Mouse (Mus musculus) stomach, embryonic 16.5 days (tissue): Measurements from ENCODE around the gene Smpd1. TPM values are rescaled to one million over a fixed set of nuclear protein-coding genes. Genes with fewer than 3 reads are reported as not detected.

ENCODE experiments used
- ATAC-seq: fragments of 200-750 bp; cut with Nextera tagmentation; 2 replicates; pipeline ENCODE4 v1.8.0; 2017; ENCODE audit warnings: moderate number of reproducible peaks, moderate TSS enrichment; ENCODE audit not compliant: insufficient read depth, low FRiP score
- H3K27ac ChIP-seq: fragments of 300-500 bp; sonication (generic); 2 replicates; pipeline ENCODE4 v1.5.1; 2014; ENCODE audit warnings: low read length
- H3K27me3 ChIP-seq: fragments of 300-500 bp; sonication (generic); 2 replicates; pipeline ENCODE4 v1.6.1; 2014; ENCODE audit warnings: low read length, control low read depth, mixed read lengths; ENCODE audit not compliant: control insufficient read depth, insufficient read depth
- H3K36me3 ChIP-seq: fragments of 300-500 bp; sonication (generic); 2 replicates; pipeline ENCODE4 v1.6.1; 2014; ENCODE audit warnings: low read length; ENCODE audit not compliant: control insufficient read depth, insufficient read depth
- H3K4me1 ChIP-seq: fragments of 300-500 bp; sonication (generic); 2 replicates; pipeline ENCODE4 v1.6.1; 2014; ENCODE audit warnings: low read length, control low read depth, mixed read lengths; ENCODE audit not compliant: control insufficient read depth, insufficient read depth
- H3K4me2 ChIP-seq: fragments of 300-500 bp; sonication (generic); 2 replicates; pipeline ENCODE4 v1.6.1; 2014; ENCODE audit warnings: low read depth, low read length, mixed read lengths
- H3K4me3 ChIP-seq: fragments of 300-500 bp; sonication (generic); replicated peaks from 2 replicates; pipeline ENCODE4 v1.5.1; 2014; ENCODE audit warnings: mild to moderate bottlenecking, low read length
- H3K9ac ChIP-seq: fragments of 300-500 bp; sonication (generic); 2 replicates; pipeline ENCODE4 v1.6.1; 2014; ENCODE audit warnings: low read length
- H3K9me3 ChIP-seq: fragments of 300-500 bp; sonication (generic); replicated peaks from 2 replicates; pipeline ENCODE4 v1.6.1; 2016; ENCODE audit warnings: low read length, control low read depth; ENCODE audit not compliant: control insufficient read depth
- WGBS: fragments of 180-500 bp; shearing (Covaris S2); extraction: QIAGEN DNeasy Blood & Tissue Kit; methylation state at CpG from one replicate; pipeline ENCODE4 v1.1.7; 2014; 5-methylcytosine and 5-hydroxymethylcytosine counted together
- polyA plus RNA-seq: library from polyadenylated mRNA; unstranded; fragments of >200 nt; fragmentation: Nextera tagmentation; extraction: Ambion mirVana; gene quantifications from 2 replicates; pipeline ENCODE4 v1.2.1, GENCODE M21; 2015

Gene Smpd1
- polyA plus RNA-seq: 43.3 and 48.7 TPM in 2 replicates

DNA sequence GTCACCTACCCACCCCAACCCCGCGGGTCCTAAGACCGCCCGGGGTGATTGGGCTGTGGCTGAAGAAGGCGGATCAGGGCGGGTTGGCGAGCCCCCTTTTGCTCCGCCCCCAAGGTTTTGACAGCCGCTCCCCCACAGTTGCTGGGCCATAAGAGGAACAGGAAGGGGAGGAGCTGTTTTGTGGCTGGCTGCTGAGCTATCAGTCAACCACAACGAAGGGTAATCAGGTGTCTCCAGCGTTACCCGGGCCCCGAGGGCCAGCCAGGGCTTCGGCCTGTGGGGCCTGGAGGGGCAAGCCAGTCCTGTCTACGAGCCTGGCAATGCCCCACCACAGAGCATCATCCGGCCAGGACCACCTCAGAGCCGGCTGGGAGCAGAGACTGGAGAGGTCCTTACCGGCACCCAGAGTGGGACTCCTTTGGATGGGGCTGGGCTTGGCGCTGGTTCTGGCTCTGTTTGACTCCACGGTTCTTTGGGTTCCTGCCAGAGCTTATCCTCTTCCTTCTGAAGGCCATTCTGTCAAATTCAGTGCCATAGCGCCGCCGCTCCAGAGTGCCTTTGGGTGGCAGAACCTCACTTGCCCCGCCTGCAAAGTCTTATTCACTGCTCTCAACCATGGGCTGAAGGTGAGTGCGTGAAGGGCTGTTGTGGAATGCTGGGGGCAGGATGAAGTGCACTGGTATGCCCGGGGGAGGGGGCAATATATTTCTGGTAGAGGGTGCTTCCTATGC is at the start of gene Smpd1:
Gene Smpd1 (plus strand): TSS at position 149 of the 731 bp plus-strand sequence.
- no peaks in the 10 kb centered on the region for H3K9me3 ChIP-seq
- H3K9ac ChIP-seq: peak within 1 kb of the TSS; percentile 84
- no peaks in the 10 kb centered on the region for H3K27me3 ChIP-seq
- H3K27ac ChIP-seq: peak within 1 kb of the TSS; percentile 50; the same call in 1 of the 2 replicates
- H3K4me3 ChIP-seq: peak within 1 kb of the TSS; percentile 66
- peaks cover 7% of the 10 kb centered on the region for H3K4me1 ChIP-seq
- 0 out of 2 replicates have a peak, but pooled peaks cover 3% of the 10 kb centered on the region for H3K36me3 ChIP-seq
- 3% methylated on average over 26 of the region's 26 CpGs for WGBS
- peak; percentile 95 for ATAC-seq
- H3K4me2 ChIP-seq: peak within 1 kb of the TSS; percentile 75

DNA sequence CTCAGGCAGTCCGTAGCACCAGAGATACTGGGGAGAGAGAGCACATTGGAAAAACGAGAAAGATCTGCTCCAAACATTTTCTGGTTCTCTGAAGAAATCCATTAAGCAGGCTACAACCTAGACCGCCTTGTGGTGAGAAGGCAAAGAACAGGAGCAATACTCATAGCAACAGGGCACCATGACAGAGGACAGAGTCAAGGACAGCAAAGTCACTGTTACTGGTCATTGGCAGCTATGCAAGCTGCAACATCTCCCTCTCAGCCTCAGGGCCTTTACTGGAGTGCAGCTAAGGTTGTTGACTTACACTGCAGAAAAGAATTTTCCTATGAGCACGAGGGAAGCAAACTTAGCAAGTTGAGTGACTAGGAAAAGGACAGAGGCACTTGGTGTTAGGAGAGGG is 46.9 kb upstream of the Smpd1 start:
- H3K4me3 ChIP-seq: no peak overlapping the region
- H3K9me3 ChIP-seq: no peaks in the 10 kb centered on the region
- no peaks in the 10 kb centered on the region for H3K36me3 ChIP-seq
- WGBS: 65% methylated on average over 4 of the region's 4 CpGs
- no peak overlapping the region for H3K4me2 ChIP-seq
- H3K4me1 ChIP-seq: no peaks in the 10 kb centered on the region
- no peak overlapping the region for H3K27ac ChIP-seq
- no peak overlapping the region for H3K9ac ChIP-seq
- H3K27me3 ChIP-seq: no peaks in the 10 kb centered on the region; the same call in 1 of the 2 replicates
- no peak for ATAC-seq

DNA sequence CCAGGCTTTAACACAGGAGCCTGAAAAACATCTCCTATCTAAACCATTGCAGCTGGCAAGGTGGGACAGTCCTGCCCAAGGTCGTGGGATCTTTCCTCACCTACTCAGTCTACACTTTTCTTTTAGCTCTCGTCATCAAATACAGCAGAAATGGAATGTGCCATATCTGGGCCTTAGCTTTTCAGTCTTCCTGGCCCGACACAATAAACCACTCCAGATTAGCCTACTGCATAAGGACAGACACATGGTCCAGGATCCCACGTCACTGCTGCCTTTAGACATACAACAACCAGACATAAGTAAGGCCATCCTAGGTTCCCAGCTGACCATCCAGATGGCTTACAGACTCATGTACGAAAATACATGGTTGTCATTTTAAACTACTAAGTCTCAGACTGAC is 44.0 kb upstream of the Smpd1 start:
- no peaks in the 10 kb centered on the region; the same call in 1 of the 2 replicates for H3K27me3 ChIP-seq
- H3K27ac ChIP-seq: no peak overlapping the region
- 75% methylated on average over 5 of the region's 5 CpGs for WGBS
- no peaks in the 10 kb centered on the region for H3K4me1 ChIP-seq
- ATAC-seq: no peak
- H3K36me3 ChIP-seq: no peaks in the 10 kb centered on the region
- H3K4me3 ChIP-seq: no peak overlapping the region
- H3K4me2 ChIP-seq: no peak overlapping the region
- H3K9me3 ChIP-seq: no peaks in the 10 kb centered on the region
- no peak overlapping the region for H3K9ac ChIP-seq

DNA sequence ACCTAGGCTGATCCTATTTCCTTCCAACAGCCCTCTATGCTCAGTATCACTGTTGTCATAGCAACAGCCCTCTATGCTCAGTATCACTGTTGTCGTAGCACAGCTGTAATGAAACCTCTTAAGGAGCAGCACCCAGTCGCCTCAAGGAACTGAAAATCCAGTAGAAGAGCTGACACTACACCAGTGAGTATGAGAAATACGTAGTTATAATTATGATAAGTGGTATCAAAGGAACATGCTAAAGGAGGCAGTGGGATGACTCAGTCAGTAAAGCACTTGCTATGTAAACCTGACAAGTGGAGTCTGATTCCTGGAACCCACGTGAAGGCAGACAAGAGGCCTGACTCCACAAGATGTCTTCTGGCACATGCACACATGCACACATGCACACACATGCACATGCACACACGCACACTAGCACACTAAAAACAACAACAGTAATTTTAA is 40.3 kb upstream of the Smpd1 start:
- no peak overlapping the region for H3K9ac ChIP-seq
- no peak for ATAC-seq
- no peak overlapping the region for H3K4me3 ChIP-seq
- H3K9me3 ChIP-seq: no peaks in the 10 kb centered on the region
- 48% methylated on average over 5 of the region's 5 CpGs for WGBS
- H3K4me1 ChIP-seq: no peaks in the 10 kb centered on the region
- H3K27me3 ChIP-seq: no peaks in the 10 kb centered on the region; the same call in 1 of the 2 replicates
- H3K27ac ChIP-seq: no peak overlapping the region
- H3K36me3 ChIP-seq: no peaks in the 10 kb centered on the region
- no peak overlapping the region for H3K4me2 ChIP-seq

DNA sequence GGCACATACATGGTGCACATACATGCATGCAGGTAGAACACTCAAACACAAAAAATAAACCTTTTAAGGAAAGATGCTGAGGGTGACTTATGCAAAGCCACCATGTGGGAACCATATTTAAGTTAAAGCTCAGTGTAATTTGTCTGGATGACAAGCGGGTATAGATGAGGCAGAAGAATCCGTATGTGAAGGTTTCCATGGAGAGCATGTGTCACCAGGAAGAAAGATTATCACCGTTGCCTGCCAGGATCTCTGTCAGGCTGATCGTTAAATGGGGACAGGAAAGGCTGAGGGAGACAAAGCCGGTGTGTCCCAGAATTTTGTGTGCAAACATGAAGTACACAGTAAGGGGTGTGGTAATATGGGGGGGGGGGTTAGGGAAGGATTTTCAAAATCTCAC is 39.6 kb upstream of the Smpd1 start:
- no peak for ATAC-seq
- 37% methylated on average over 5 of the region's 5 CpGs for WGBS
- H3K4me3 ChIP-seq: no peak overlapping the region
- no peaks in the 10 kb centered on the region for H3K9me3 ChIP-seq
- no peak overlapping the region for H3K4me2 ChIP-seq
- no peaks in the 10 kb centered on the region for H3K4me1 ChIP-seq
- no peaks in the 10 kb centered on the region for H3K36me3 ChIP-seq
- H3K27ac ChIP-seq: no peak overlapping the region
- H3K27me3 ChIP-seq: no peaks in the 10 kb centered on the region; the same call in 1 of the 2 replicates
- H3K9ac ChIP-seq: no peak overlapping the region

DNA sequence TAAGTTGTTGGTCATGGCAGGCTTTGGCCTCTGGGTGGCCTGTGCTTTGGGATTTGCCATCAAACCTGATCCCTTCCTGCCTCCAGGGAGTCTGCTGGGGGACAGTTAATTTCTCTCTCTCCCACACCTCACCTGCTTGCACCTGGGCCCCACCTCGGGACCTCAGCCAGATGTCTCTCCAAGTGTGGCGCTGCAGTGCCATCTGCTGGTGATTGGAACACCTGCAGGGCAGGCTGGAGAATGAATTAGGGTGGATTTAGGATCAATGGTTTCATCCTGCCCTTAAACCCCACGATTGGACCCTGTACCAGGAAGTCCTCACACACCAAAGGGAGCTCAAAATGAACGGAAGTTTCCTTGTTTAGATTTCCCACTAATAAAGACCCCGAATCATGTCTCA is 39.0 kb upstream of the Smpd1 start:
- ATAC-seq: no peak
- Histone ChIP-seq H3K36me3 (no peaks in the 10 kb centered on the region), H3K27me3 (no peaks in the 10 kb centered on the region; the same call in 1 of the 2 replicates), H3K4me1 (no peaks in the 10 kb centered on the region), H3K9ac (no peak overlapping the region), H3K9me3 (no peaks in the 10 kb centered on the region), H3K27ac (no peak overlapping the region), H3K4me2 (no peak overlapping the region), H3K4me3 (no peak overlapping the region)
- 8% methylated on average over 5 of the region's 5 CpGs for WGBS

DNA sequence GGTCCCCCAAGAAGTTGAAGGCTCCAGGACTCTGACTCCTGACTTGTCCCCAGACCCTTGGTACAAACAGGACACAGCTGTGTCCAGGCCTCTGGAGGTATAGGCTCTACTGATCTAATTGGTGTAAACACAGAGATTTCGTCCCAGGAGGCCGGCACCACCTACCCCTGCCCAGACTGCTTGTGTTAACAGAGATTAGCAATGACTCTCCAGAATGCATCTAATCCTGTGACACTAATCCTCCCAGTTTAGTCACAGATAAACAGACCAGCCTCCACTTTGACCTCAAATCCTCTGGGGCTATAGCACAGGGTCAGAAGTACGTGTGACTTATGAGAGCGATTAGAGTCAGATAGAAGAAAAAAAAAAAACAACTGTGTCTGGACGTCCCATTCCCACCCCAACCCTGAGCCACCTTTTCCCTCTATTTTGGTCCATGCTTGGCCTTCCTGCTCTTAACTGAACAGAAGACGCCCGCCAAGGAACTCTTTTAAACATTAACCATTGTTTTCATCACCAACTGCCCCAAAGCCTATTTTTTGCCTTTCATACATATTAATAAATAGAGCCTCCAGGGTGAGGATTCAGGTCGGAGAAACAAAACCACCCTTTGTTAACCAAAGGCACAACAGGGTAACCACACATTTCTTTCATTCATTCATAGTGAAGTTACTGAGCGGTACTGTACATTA is 37.3 kb upstream of the Smpd1 start:
- no peaks in the 10 kb centered on the region for H3K4me1 ChIP-seq
- H3K9ac ChIP-seq: no peak overlapping the region
- no peak overlapping the region for H3K4me2 ChIP-seq
- H3K9me3 ChIP-seq: no peaks in the 10 kb centered on the region
- no peaks in the 10 kb centered on the region for H3K27me3 ChIP-seq
- no peaks in the 10 kb centered on the region for H3K36me3 ChIP-seq
- H3K27ac ChIP-seq: no peak overlapping the region
- no peak for ATAC-seq
- no peak overlapping the region for H3K4me3 ChIP-seq
- 27% methylated on average over 9 of the region's 9 CpGs for WGBS

DNA sequence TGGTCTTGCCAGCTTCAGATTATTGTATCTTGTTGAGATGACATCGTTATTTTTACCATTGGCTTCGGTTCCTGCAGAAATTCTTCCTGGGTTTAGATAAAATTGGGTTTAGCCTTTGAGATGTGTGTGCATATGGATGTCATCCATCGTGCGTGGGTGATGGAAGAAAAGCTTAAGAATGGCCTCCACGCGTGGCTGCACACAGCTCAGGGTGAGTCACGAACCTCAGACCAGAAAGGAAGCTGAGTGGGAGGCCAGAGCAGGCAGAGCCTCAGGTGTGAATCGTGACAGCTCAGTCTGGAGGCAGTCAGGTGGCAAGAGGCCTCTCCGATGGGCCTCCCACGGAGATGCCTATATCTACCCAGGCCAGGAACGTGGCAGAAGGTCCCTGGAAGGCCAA is 34.8 kb upstream of the Smpd1 start:
- no peak overlapping the region for H3K4me3 ChIP-seq
- no peak for ATAC-seq
- WGBS: 66% methylated on average over 11 of the region's 11 CpGs
- no peak overlapping the region for H3K27ac ChIP-seq
- no peak overlapping the region for H3K4me2 ChIP-seq
- H3K27me3 ChIP-seq: no peaks in the 10 kb centered on the region
- H3K9me3 ChIP-seq: no peaks in the 10 kb centered on the region
- no peak overlapping the region for H3K9ac ChIP-seq
- H3K4me1 ChIP-seq: no peaks in the 10 kb centered on the region
- no peaks in the 10 kb centered on the region for H3K36me3 ChIP-seq

DNA sequence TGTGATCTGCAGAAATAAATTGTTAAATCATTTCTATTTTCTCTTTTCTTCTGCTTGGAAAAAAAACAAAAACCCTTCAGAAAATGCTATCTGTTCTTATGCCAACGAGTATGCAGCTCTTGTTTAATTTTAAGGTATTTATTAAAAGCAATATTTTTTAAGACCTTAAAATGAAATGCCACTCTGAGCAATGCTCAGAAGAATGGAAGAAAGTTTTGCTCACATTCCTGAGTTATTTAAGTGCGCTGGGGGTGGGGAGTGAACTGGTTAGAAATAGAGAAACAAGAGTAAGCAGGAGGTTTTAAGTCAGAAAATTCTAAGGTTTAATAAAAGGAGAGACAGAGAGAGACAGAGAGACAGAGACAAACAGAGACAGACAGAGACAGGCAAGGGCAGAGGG is 34.4 kb upstream of the Smpd1 start:
- Histone ChIP-seq H3K9ac (no peak overlapping the region), H3K9me3 (no peaks in the 10 kb centered on the region), H3K27me3 (no peaks in the 10 kb centered on the region), H3K27ac (no peak overlapping the region), H3K4me3 (no peak overlapping the region), H3K4me1 (no peaks in the 10 kb centered on the region), H3K36me3 (no peaks in the 10 kb centered on the region), H3K4me2 (no peak overlapping the region)
- ATAC-seq: no peak
- 76% methylated on average over 2 of the region's 2 CpGs for WGBS
